ENCODE assay signal across 8 mouse cellular contexts in the genomic region with DNA sequence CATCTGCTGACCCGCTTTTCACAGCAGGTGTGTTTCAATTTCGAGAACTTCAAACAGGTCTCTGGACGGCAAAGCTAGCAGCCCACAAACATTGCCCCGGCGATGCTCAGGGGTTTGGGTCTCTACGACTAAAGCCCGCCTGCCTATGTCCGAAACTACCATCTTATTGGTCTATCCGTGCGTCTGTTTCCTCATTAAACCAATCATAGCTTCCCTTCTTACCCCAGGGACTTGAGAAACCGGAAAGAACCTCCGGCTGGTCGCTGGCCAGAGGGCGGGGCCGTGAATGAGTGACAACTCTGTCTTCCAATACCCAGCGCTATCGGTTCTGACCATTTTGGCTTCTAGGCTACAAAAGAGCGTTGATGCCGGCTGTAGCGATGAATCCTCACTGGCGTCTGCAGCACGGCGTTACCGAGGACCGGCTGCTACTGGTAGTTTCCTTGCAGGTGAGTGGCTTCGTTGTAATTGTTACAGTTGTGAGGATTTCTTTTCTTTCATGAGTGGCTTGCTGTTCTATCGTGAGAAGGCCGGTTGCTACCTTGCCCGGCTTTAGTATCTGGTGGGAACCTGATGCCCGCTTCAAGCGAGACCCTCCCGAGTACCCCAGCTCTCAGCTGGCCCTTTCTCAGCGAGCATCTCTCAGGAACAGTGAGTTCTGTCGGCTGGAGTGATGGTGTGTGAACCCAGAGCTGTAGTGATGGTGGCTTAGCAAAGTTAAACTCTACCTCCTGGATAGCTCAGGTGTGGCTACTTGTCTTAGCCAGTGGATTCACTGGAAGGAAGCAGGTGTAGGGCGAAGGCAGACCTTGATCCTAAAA. TPM values are rescaled to one million over a fixed set of nuclear protein-coding genes. Genes with fewer than 3 reads are reported as not detected.
DNase-seq lines count a peak whose midpoint lies in the region; ATAC-seq and TF ChIP-seq lines count a peak whose summit lies in the region.

A gene (plus strand): TSS at position 234 of the 821 bp plus-strand sequence.

- no peaks in the 10 kb centered on the region for H3K27me3 ChIP-seq in Patski
- no peaks in the 10 kb centered on the region for H3K27me3 ChIP-seq in hindbrain, embryonic 13.5 days

- H3K9ac ChIP-seq in hindbrain, embryonic 13.5 days: peak within 1 kb of the TSS; percentile 79

- H3K4me3 ChIP-seq in hindbrain, embryonic 13.5 days: peak within 1 kb of the TSS; percentile 66

- peak within 1 kb of the TSS; percentile 91 for H3K27ac ChIP-seq in hindbrain, embryonic 13.5 days

- H3K9me3 ChIP-seq in hindbrain, embryonic 13.5 days: no peaks in the 10 kb centered on the region

- H3K4me2 ChIP-seq in hindbrain, embryonic 13.5 days: peak within 1 kb of the TSS; percentile 80

- in situ Hi-C loops in Patski (cut with MboI; ENCODE audit: low pct_unique_long_range_greater_than_20kb): no loop called here

- 1% methylated on average over 35 of the region's 35 CpGs for WGBS in hindbrain, embryonic 13.5 days

- DNase-seq in Patski (ENCODE audit: low read depth, low spot score): peak; percentile 98
- peak; percentile 100 for DNase-seq in cerebellum, postnatal 14 days
- DNase-seq in frontal cortex, postnatal 14 days (ENCODE audit: low spot score in 2 of 2): peak; percentile 99 to 100
- DNase-seq in layer of hippocampus, postnatal 25 days (ENCODE audit: extremely low spot score in 1 of 2, low spot score in 1 of 2): peak; percentile 99 to 100
- peak; percentile 99 for DNase-seq in lung, postnatal 25 days (ENCODE audit: low spot score)
- DNase-seq in retina, embryonic 14.5 days (ENCODE audit: low spot score): peak; percentile 100
- DNase-seq in thymus, postnatal 4 days: peak; percentile 98

- no peak for TF ChIP-seq CTCF in Patski (IDR thresholded peaks at IDR 0.05)

- no peaks in the 10 kb centered on the region for H3K36me3 ChIP-seq in hindbrain, embryonic 13.5 days

- POLR2A ChIA-PET in Patski (lab: Charles Lee): interaction anchor here (0.7 to 1.4 kb wide), 3 partner anchors 13 to 22 kb away, joined by 3 to 5 read pairs (median 4); no protein-coding TSS in a partner anchor

- CTCF ChIA-PET in Patski (lab: Charles Lee): interaction anchor here (0.8 to 1.7 kb wide), 6 partner anchors 9 to 130 kb away, joined by 3 to 5 read pairs (median 4); no protein-coding TSS in a partner anchor

- peaks cover 48% of the 10 kb centered on the region for H3K4me1 ChIP-seq in hindbrain, embryonic 13.5 days (replicated peaks)

- ATAC-seq in Patski: peak; percentile 97
- peak; percentile 99 for ATAC-seq in hindbrain, embryonic 13.5 days (ENCODE audit: low FRiP score)

RNA-seq across cellular contexts. Expression of the gene that starts here (rescaled TPM):
- 30.7 TPM for polyA plus RNA-seq in Patski (2021)
- 88.0 and 90.9 TPM in 2 replicates for polyA plus RNA-seq in hindbrain, embryonic 13.5 days (2015; fragmentation: Nextera tagmentation; extraction: Ambion mirVana)
- 10 to 100 TPM; 70.7 to 78.1 TPM for total RNA-seq in layer of hippocampus, postnatal 25 days (2021)

Comparison
In these comparisons a context has a peak if more than half of its experiments do, and no peak if none do; other contexts are left out.
1. Peak in every context shown above with its lines: DNase-seq, ATAC-seq, H3K4me3 ChIP-seq and H3K27ac ChIP-seq.